Mouse (Mus musculus): Measurements from ENCODE around the gene Majin. TPM values are rescaled to one million over a fixed set of nuclear protein-coding genes. Genes with fewer than 3 reads are reported as not detected.

Gene Majin
- polyA plus RNA-seq, 1 experiment from 2014 or later, result not detected

DNA sequence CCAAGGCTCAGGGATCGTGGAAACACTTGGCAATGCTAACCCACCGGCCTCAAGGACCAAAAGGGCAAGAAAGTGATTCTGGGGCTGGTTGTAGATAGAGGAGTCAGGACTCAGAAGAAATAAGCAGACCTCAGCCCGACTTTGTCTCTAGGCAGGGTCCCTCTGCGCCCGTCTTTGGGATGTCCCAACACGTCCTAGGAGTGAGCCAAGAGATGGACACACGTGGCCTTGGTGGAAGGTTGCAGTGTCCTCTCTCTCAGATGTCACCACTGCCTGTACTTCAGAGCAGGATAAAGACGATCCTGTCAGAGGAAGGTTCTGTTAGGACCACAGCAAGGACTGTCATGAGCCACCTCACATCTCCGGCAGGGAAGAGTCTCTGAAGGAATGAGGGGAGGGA lies 86.5 kb downstream of the Majin start:
- ATAC-seq (ENCODE audit: low FRiP score, low TSS enrichment) (no peak), DNase-seq (ENCODE audit: low spot score) (no peak)
- Histone ChIP-seq H3K4me2 (replicated peaks; ENCODE audit: low read depth) (no peak overlapping the region), H3K36me3 (ENCODE audit: control insufficient read depth, insufficient read depth, low read length) (no peaks in the 10 kb centered on the region), H3K4me1 (replicated peaks; ENCODE audit: control insufficient read depth, insufficient read depth) (no peaks in the 10 kb centered on the region), H3K27me3 (ENCODE audit: control insufficient read depth, insufficient read depth, low read length) (no peaks in the 10 kb centered on the region), H3K27ac (replicated peaks) (no peak overlapping the region), H3K4me3 (ENCODE audit: low read depth, low read length) (no peak overlapping the region), H3K9ac (ENCODE audit: low read length) (no peak overlapping the region), H3K9me3 (ENCODE audit: control insufficient read depth, low read length) (no peaks in the 10 kb centered on the region)
- WGBS, result 57% methylated on average over 9 of the region's 9 CpGs
- TF ChIP-seq EP300 (optimal IDR thresholded peaks at IDR 0.05), result no peak
- no peak for TF ChIP-seq CTCF (IDR thresholded peaks at IDR 0.05; ENCODE audit: low read depth)

DNA sequence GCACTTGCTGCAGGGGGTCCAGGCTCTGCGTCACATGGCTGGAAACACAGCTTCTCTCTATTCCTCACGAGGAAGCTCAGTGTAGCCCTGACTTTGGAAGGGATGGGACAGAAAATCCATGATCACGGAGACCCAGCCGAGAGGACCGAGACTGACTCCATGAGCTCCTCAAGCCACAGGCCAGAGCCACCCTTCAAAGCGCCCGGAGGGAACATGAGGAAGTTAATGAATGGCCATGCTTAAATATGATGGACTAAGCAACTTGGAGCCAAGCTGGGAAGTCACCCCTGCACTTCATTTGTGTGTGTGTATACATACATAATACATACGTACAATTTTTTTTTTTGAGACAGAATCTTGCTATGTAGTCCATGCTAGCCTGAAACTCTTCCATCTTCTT lies 87.0 kb downstream of the Majin start:
- H3K36me3 ChIP-seq (ENCODE audit: control insufficient read depth, insufficient read depth, low read length), result no peaks in the 10 kb centered on the region
- WGBS, result 30% methylated on average over 8 of the region's 8 CpGs
- ATAC-seq (ENCODE audit: low FRiP score, low TSS enrichment) (no peak), DNase-seq (ENCODE audit: low spot score) (peak; percentile 29)
- H3K27me3 ChIP-seq (ENCODE audit: control insufficient read depth, insufficient read depth, low read length), result no peaks in the 10 kb centered on the region
- no peak overlapping the region for H3K9ac ChIP-seq (ENCODE audit: low read length)
- no peak overlapping the region for H3K4me2 ChIP-seq (replicated peaks; ENCODE audit: low read depth)
- no peaks in the 10 kb centered on the region for H3K9me3 ChIP-seq (ENCODE audit: control insufficient read depth, low read length)
- H3K4me1 ChIP-seq (replicated peaks; ENCODE audit: control insufficient read depth, insufficient read depth), result no peaks in the 10 kb centered on the region
- no peak for TF ChIP-seq CTCF (IDR thresholded peaks at IDR 0.05; ENCODE audit: low read depth)
- TF ChIP-seq EP300 (optimal IDR thresholded peaks at IDR 0.05), result no peak
- no peak overlapping the region for H3K4me3 ChIP-seq (ENCODE audit: low read depth, low read length)
- H3K27ac ChIP-seq (replicated peaks), result no peak overlapping the region

DNA sequence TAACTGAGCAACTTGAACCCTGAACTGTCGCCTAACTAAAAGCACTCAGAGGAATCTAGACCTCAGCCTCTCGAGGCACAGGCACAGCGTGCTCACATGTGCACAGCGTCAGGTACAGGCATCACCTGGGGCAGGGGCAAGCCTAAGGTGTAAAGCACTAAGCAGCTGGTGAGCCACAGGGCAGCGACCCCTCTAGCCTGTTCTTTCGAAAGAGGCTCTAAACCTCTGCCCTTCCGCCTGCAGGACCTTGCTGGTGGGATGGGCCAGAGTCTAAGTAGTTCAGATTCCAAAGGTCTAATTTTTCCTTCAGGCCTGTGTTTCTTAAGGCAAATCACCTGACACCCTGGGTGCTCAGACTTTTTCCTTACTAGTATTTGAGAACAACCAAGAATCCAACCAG lies 87.9 kb downstream of the Majin start:
- Histone ChIP-seq H3K27me3 (ENCODE audit: control insufficient read depth, insufficient read depth, low read length) (no peaks in the 10 kb centered on the region), H3K9ac (ENCODE audit: low read length) (no peak overlapping the region), H3K4me1 (replicated peaks; ENCODE audit: control insufficient read depth, insufficient read depth) (no peaks in the 10 kb centered on the region), H3K36me3 (ENCODE audit: control insufficient read depth, insufficient read depth, low read length) (no peaks in the 10 kb centered on the region), H3K4me3 (ENCODE audit: low read depth, low read length) (no peak overlapping the region), H3K9me3 (ENCODE audit: control insufficient read depth, low read length) (no peaks in the 10 kb centered on the region), H3K27ac (replicated peaks) (0 out of 2 replicates have a peak overlapping the region, but pooled peaks have one; percentile 1), H3K4me2 (replicated peaks; ENCODE audit: low read depth) (no peak overlapping the region)
- DNase-seq (ENCODE audit: low spot score) (peak; percentile 29), ATAC-seq (ENCODE audit: low FRiP score, low TSS enrichment) (no peak)
- TF ChIP-seq EP300 (optimal IDR thresholded peaks at IDR 0.05), result no peak
- TF ChIP-seq CTCF (IDR thresholded peaks at IDR 0.05; ENCODE audit: low read depth), result no peak
- WGBS, result 60% methylated on average over 7 of the region's 7 CpGs

DNA sequence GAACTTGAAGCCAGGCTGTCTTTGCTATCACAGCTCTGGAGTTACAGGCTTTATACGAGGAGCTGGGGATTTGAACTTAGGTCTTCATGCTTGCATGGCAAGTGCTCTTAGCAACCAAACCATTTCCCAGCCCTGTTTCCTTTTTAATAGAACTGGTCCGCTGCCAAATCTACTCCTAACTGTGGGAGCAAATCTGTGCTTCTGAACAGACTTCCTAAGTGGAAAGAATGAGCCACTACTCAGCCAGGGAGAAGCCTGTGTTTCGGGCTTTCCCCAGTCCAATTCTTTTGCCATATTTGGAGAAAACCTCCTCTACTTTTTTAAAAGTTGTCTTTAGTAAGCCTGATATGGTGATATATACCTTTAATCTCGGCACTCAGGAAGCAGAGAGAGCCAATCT lies 88.5 kb downstream of the Majin start:
- Histone ChIP-seq H3K9ac (ENCODE audit: low read length) (no peak overlapping the region), H3K27me3 (ENCODE audit: control insufficient read depth, insufficient read depth, low read length) (no peaks in the 10 kb centered on the region), H3K4me3 (ENCODE audit: low read depth, low read length) (no peak overlapping the region), H3K4me2 (replicated peaks; ENCODE audit: low read depth) (no peak overlapping the region), H3K36me3 (ENCODE audit: control insufficient read depth, insufficient read depth, low read length) (no peaks in the 10 kb centered on the region), H3K9me3 (ENCODE audit: control insufficient read depth, low read length) (no peaks in the 10 kb centered on the region), H3K4me1 (replicated peaks; ENCODE audit: control insufficient read depth, insufficient read depth) (no peaks in the 10 kb centered on the region), H3K27ac (replicated peaks) (no peak overlapping the region; the same call in 1 of the 2 replicates)
- TF ChIP-seq CTCF (IDR thresholded peaks at IDR 0.05; ENCODE audit: low read depth) (no peak), EP300 (optimal IDR thresholded peaks at IDR 0.05) (no peak)
- ATAC-seq (ENCODE audit: low FRiP score, low TSS enrichment), result no peak
- 58% methylated on average over 4 of the region's 4 CpGs for whole genome bisulfite sequencing
- no peak for DNase-seq (ENCODE audit: low spot score)

DNA sequence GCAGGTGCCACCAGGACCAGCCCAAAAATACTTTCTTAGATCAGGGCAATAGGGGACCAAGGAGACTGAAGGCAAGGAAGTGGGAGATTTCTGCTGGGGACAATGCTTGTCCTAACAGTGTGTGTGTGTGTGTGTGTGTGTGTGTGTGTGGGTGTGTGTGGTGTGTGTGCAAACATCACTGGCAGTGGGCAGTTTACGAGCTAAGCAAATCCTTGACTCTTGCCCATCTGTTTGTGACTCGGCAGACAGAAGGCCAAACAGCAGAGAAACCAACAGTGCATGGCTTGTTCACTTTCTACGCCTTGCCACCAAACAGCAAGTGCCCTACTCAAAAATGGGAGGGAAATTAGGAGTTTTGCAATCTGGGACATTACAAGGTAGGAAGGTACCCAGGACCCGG lies 89.4 kb downstream of the Majin start:
- DNase-seq (ENCODE audit: low spot score), result no peak

More for the DNA sequence above, 89.4 kb downstream of the Majin start:
- Histone ChIP-seq H3K9ac (ENCODE audit: low read length) (no peak overlapping the region), H3K9me3 (ENCODE audit: control insufficient read depth, low read length) (no peaks in the 10 kb centered on the region), H3K27me3 (ENCODE audit: control insufficient read depth, insufficient read depth, low read length) (no peaks in the 10 kb centered on the region), H3K36me3 (ENCODE audit: control insufficient read depth, insufficient read depth, low read length) (no peaks in the 10 kb centered on the region), H3K4me3 (ENCODE audit: low read depth, low read length) (no peak overlapping the region), H3K27ac (replicated peaks) (no peak overlapping the region), H3K4me2 (replicated peaks; ENCODE audit: low read depth) (no peak overlapping the region), H3K4me1 (replicated peaks; ENCODE audit: control insufficient read depth, insufficient read depth) (peaks cover under 1% of the 10 kb centered on the region; the same call in 1 of the 2 replicates)
- no peak for ATAC-seq (ENCODE audit: low FRiP score, low TSS enrichment)
- WGBS, result 62% methylated on average over 4 of the region's 4 CpGs
- no peak for TF ChIP-seq CTCF (IDR thresholded peaks at IDR 0.05; ENCODE audit: low read depth)
- no peak for TF ChIP-seq EP300 (optimal IDR thresholded peaks at IDR 0.05)

MicroRNA genes within 50 kb of the gene (microRNA counts, 519-probe panel; counts per million panel counts)
- microRNA mmu-miR-192, result 5,832 counts per million, percentile 75 among the panel's probes with 10 or more counts

Small RNA genes within 50 kb of the gene (microRNA-seq; reads per million reads assigned to microRNA genes)
- gene Mir192, result 3,996 reads per million, percentile 87 among the genes with 10 or more reads in this experiment
- gene Mir194-2, result 1,119 reads per million, percentile 73 among the genes with 10 or more reads in this experiment

Other genes starting within 250 kb of the Majin start
- gene Pola2, start 220.2 kb upstream of the Majin start, polyA plus RNA-seq (2015; fragmentation: Nextera tagmentation; extraction: Ambion mirVana), result 20.4 and 21.2 TPM in 2 replicates
- gene Slc22a20, start 198.2 kb upstream of the Majin start, polyA plus RNA-seq (2015; fragmentation: Nextera tagmentation; extraction: Ambion mirVana), result not detected in 2 replicates
- gene Capn1, start 168.5 kb upstream of the Majin start, polyA plus RNA-seq (2015; fragmentation: Nextera tagmentation; extraction: Ambion mirVana), result 21.2 and 21.4 TPM in 2 replicates
- 18.5 and 21.1 TPM in 2 replicates for gene Syvn1, start 137.8 kb upstream of the Majin start, polyA plus RNA-seq (2015; fragmentation: Nextera tagmentation; extraction: Ambion mirVana)
- gene Mrpl49, start 126.6 kb upstream of the Majin start, polyA plus RNA-seq (2015; fragmentation: Nextera tagmentation; extraction: Ambion mirVana), result 35.0 and 36.6 TPM in 2 replicates
- gene Fau, start 126.5 kb upstream of the Majin start, polyA plus RNA-seq (2015; fragmentation: Nextera tagmentation; extraction: Ambion mirVana), result 818 and 857 TPM in 2 replicates
- gene Znhit2, start 123.2 kb upstream of the Majin start, polyA plus RNA-seq (2015; fragmentation: Nextera tagmentation; extraction: Ambion mirVana), result 31.8 and 33.2 TPM in 2 replicates
- 17.9 and 19.7 TPM in 2 replicates for gene Tm7sf2, start 116.0 kb upstream of the Majin start, polyA plus RNA-seq (2015; fragmentation: Nextera tagmentation; extraction: Ambion mirVana)
- 43.2 and 48.9 TPM in 2 replicates for gene Vps51, start 107.2 kb upstream of the Majin start, polyA plus RNA-seq (2015; fragmentation: Nextera tagmentation; extraction: Ambion mirVana)
- not detected in 2 replicates for gene Tmem262, start 104.4 kb upstream of the Majin start, polyA plus RNA-seq (2015; fragmentation: Nextera tagmentation; extraction: Ambion mirVana)
- gene Gm28374, start 102.1 kb upstream of the Majin start, polyA plus RNA-seq (2015; fragmentation: Nextera tagmentation; extraction: Ambion mirVana), result 0.52 and 1.0 TPM in 2 replicates
- 58.4 and 62.5 TPM in 2 replicates for gene Zfpl1, start 99.4 kb upstream of the Majin start, polyA plus RNA-seq (2015; fragmentation: Nextera tagmentation; extraction: Ambion mirVana)
- 7.9 and 8.1 TPM in 2 replicates for gene Cdca5, start 99.4 kb upstream of the Majin start, polyA plus RNA-seq (2015; fragmentation: Nextera tagmentation; extraction: Ambion mirVana)
- gene AC131692.1, start 90.0 kb upstream of the Majin start, polyA plus RNA-seq (2015; fragmentation: Nextera tagmentation; extraction: Ambion mirVana), result not detected in 2 replicates
- 0.05 and 0.07 TPM in 2 replicates for gene Naaladl1, start 78.6 kb upstream of the Majin start, polyA plus RNA-seq (2015; fragmentation: Nextera tagmentation; extraction: Ambion mirVana)
- gene Sac3d1, start 65.7 kb upstream of the Majin start, polyA plus RNA-seq (2015; fragmentation: Nextera tagmentation; extraction: Ambion mirVana), result 26.8 and 29.4 TPM in 2 replicates
- 24.7 and 25.0 TPM in 2 replicates for gene Snx15, start 56.1 kb upstream of the Majin start, polyA plus RNA-seq (2015; fragmentation: Nextera tagmentation; extraction: Ambion mirVana)
- 0.49 and 0.52 TPM in 2 replicates for gene Batf2, start 43.4 kb upstream of the Majin start, polyA plus RNA-seq (2015; fragmentation: Nextera tagmentation; extraction: Ambion mirVana)
- 74.0 and 77.2 TPM in 2 replicates for gene Arl2, start 42.8 kb upstream of the Majin start, polyA plus RNA-seq (2015; fragmentation: Nextera tagmentation; extraction: Ambion mirVana)
- gene Gpha2, start 42.0 kb downstream of the Majin start, polyA plus RNA-seq (2015; fragmentation: Nextera tagmentation; extraction: Ambion mirVana), result 0.17 and 0.46 TPM in 2 replicates
- 14.7 and 15.0 TPM in 2 replicates for gene Ppp2r5b, start 51.5 kb downstream of the Majin start, polyA plus RNA-seq (2015; fragmentation: Nextera tagmentation; extraction: Ambion mirVana)
- 4.8 and 6.0 TPM in 2 replicates for gene Atg2a, start 57.3 kb downstream of the Majin start, polyA plus RNA-seq (2015; fragmentation: Nextera tagmentation; extraction: Ambion mirVana)
- gene Ehd1, start 92.3 kb downstream of the Majin start, polyA plus RNA-seq (2015; fragmentation: Nextera tagmentation; extraction: Ambion mirVana), result 62.0 and 63.8 TPM in 2 replicates
- 1.3 and 1.9 TPM in 2 replicates for gene Cdc42bpg, start 122.1 kb downstream of the Majin start, polyA plus RNA-seq (2015; fragmentation: Nextera tagmentation; extraction: Ambion mirVana)
- gene Men1, start 150.6 kb downstream of the Majin start, polyA plus RNA-seq (2015; fragmentation: Nextera tagmentation; extraction: Ambion mirVana), result 27.1 and 27.9 TPM in 2 replicates
- 5.2 and 5.7 TPM in 2 replicates for gene Map4k2, start 156.7 kb downstream of the Majin start, polyA plus RNA-seq (2015; fragmentation: Nextera tagmentation; extraction: Ambion mirVana)
- gene Sf1, start 179.3 kb downstream of the Majin start, polyA plus RNA-seq (2015; fragmentation: Nextera tagmentation; extraction: Ambion mirVana), result 42.3 and 52.0 TPM in 2 replicates
- gene Pygm, start 200.0 kb downstream of the Majin start, polyA plus RNA-seq (2015; fragmentation: Nextera tagmentation; extraction: Ambion mirVana), result 8.0 and 10.5 TPM in 2 replicates
- gene Rasgrp2, start 215.0 kb downstream of the Majin start, polyA plus RNA-seq (2015; fragmentation: Nextera tagmentation; extraction: Ambion mirVana), result 53.4 and 57.3 TPM in 2 replicates
- gene Nrxn2, start 234.3 kb downstream of the Majin start, polyA plus RNA-seq (2015; fragmentation: Nextera tagmentation; extraction: Ambion mirVana), result 0.83 and 1.3 TPM in 2 replicates

Measured in stomach, postnatal 0 days (tissue).